Mouse (Mus musculus): ENCODE results near the gene Antxr2. TPM values are rescaled to one million over a fixed set of nuclear protein-coding genes. Genes with fewer than 3 reads are reported as not detected.

The Antxr2 gene
- polyA plus RNA-seq, 1 experiment from 2014 or later: 28.6 TPM

- peaks cover 8% of the 10 kb centered on the region for H3K36me3 ChIP-seq
- H3K4me2 ChIP-seq: no peak overlapping the region
- H3K9ac ChIP-seq: no peak overlapping the region
- no peaks in the 10 kb centered on the region for H3K27me3 ChIP-seq
- no peak overlapping the region for H3K27ac ChIP-seq
- no peak overlapping the region for H3K4me3 ChIP-seq
- no peaks in the 10 kb centered on the region for H3K9me3 ChIP-seq
- H3K4me1 ChIP-seq: no peaks in the 10 kb centered on the region
- ATAC-seq (ENCODE audit: insufficient number of reproducible peaks, low FRiP score, low TSS enrichment, low read depth): no peak
- WGBS: 94% methylated on average over 9 of the region's 9 CpGs
These were observed 47.5 kb downstream of the Antxr2 start for GRCm38 (mm10) chr5:97983375-97983774.

GRCm38 (mm10) chr5:97980472-97980871 is 50.4 kb downstream of the Antxr2 start:
- H3K9me3 ChIP-seq: no peaks in the 10 kb centered on the region
- H3K36me3 ChIP-seq: no peaks in the 10 kb centered on the region; the same call in 1 of the 2 replicates
- no peaks in the 10 kb centered on the region for H3K4me1 ChIP-seq
- no peak overlapping the region for H3K4me3 ChIP-seq
- no peak overlapping the region for H3K27ac ChIP-seq
- WGBS: 43% methylated on average over 14 of the region's 14 CpGs
- H3K9ac ChIP-seq: no peak overlapping the region
- no peaks in the 10 kb centered on the region for H3K27me3 ChIP-seq
- no peak for ATAC-seq (ENCODE audit: insufficient number of reproducible peaks, low FRiP score, low TSS enrichment, low read depth)
- no peak overlapping the region for H3K4me2 ChIP-seq

GRCm38 (mm10) chr5:97973293-97973692 is 57.5 kb downstream of the Antxr2 start:
- H3K4me1 ChIP-seq: no peaks in the 10 kb centered on the region
- H3K4me2 ChIP-seq: no peak overlapping the region
- H3K4me3 ChIP-seq: no peak overlapping the region
- no peak overlapping the region for H3K9ac ChIP-seq
- WGBS: 69% methylated on average over 1 of the region's 1 CpGs
- H3K27ac ChIP-seq: no peak overlapping the region
- no peak for ATAC-seq (ENCODE audit: insufficient number of reproducible peaks, low FRiP score, low TSS enrichment, low read depth)
- no peaks in the 10 kb centered on the region for H3K27me3 ChIP-seq
- no peaks in the 10 kb centered on the region for H3K9me3 ChIP-seq
- H3K36me3 ChIP-seq: no peaks in the 10 kb centered on the region; the same call in 1 of the 2 replicates

- Histone ChIP-seq H3K4me3 (no peak overlapping the region), H3K27me3 (no peaks in the 10 kb centered on the region), H3K4me2 (no peak overlapping the region), H3K4me1 (no peaks in the 10 kb centered on the region), H3K36me3 (no peaks in the 10 kb centered on the region; the same call in 1 of the 2 replicates), H3K9ac (no peak overlapping the region), H3K9me3 (no peaks in the 10 kb centered on the region), H3K27ac (no peak overlapping the region)
- no peak for ATAC-seq (ENCODE audit: insufficient number of reproducible peaks, low FRiP score, low TSS enrichment, low read depth)
- WGBS: 70% methylated on average over 4 of the region's 4 CpGs
These were observed 58.8 kb downstream of the Antxr2 start for GRCm38 (mm10) chr5:97972029-97972428.

- Histone ChIP-seq H3K9me3 (no peaks in the 10 kb centered on the region), H3K27me3 (no peaks in the 10 kb centered on the region), H3K4me3 (no peak overlapping the region), H3K4me1 (no peaks in the 10 kb centered on the region), H3K9ac (no peak overlapping the region), H3K36me3 (no peaks in the 10 kb centered on the region; the same call in 1 of the 2 replicates), H3K27ac (no peak overlapping the region), H3K4me2 (no peak overlapping the region)
- ATAC-seq (ENCODE audit: insufficient number of reproducible peaks, low FRiP score, low TSS enrichment, low read depth): no peak
- 58% methylated on average over 3 of the region's 3 CpGs for WGBS
These were observed 59.6 kb downstream of the Antxr2 start for GRCm38 (mm10) chr5:97971236-97971635.

GRCm38 (mm10) chr5:97967044-97967443 is 63.8 kb downstream of the Antxr2 start:
- no peak overlapping the region for H3K4me3 ChIP-seq
- peaks cover 16% of the 10 kb centered on the region; the same call in 1 of the 2 replicates for H3K36me3 ChIP-seq
- ATAC-seq (ENCODE audit: insufficient number of reproducible peaks, low FRiP score, low TSS enrichment, low read depth): no peak
- no peaks in the 10 kb centered on the region for H3K4me1 ChIP-seq
- no peaks in the 10 kb centered on the region for H3K27me3 ChIP-seq
- WGBS: 78% methylated on average over 5 of the region's 5 CpGs
- H3K9ac ChIP-seq: no peak overlapping the region
- no peaks in the 10 kb centered on the region for H3K9me3 ChIP-seq
- H3K27ac ChIP-seq: no peak overlapping the region
- H3K4me2 ChIP-seq: no peak overlapping the region

- H3K27me3 ChIP-seq: no peaks in the 10 kb centered on the region
- H3K9me3 ChIP-seq: no peaks in the 10 kb centered on the region
- peaks cover 18% of the 10 kb centered on the region; the same call in 1 of the 2 replicates for H3K36me3 ChIP-seq
- H3K27ac ChIP-seq: no peak overlapping the region
- no peak for ATAC-seq (ENCODE audit: insufficient number of reproducible peaks, low FRiP score, low TSS enrichment, low read depth)
- no peak overlapping the region for H3K4me2 ChIP-seq
- no peak overlapping the region for H3K4me3 ChIP-seq
- no peak overlapping the region for H3K9ac ChIP-seq
- H3K4me1 ChIP-seq: no peaks in the 10 kb centered on the region
These were observed 64.7 kb downstream of the Antxr2 start for GRCm38 (mm10) chr5:97966101-97966500.

- no peak overlapping the region for H3K4me2 ChIP-seq
- peaks cover 28% of the 10 kb centered on the region; the same call in 1 of the 2 replicates for H3K36me3 ChIP-seq
- H3K27ac ChIP-seq: no peak overlapping the region
- H3K4me1 ChIP-seq: no peaks in the 10 kb centered on the region
- no peak overlapping the region for H3K9ac ChIP-seq
- no peaks in the 10 kb centered on the region for H3K27me3 ChIP-seq
- 83% methylated on average over 2 of the region's 2 CpGs for WGBS
- H3K9me3 ChIP-seq: no peaks in the 10 kb centered on the region
- no peak overlapping the region for H3K4me3 ChIP-seq
- ATAC-seq (ENCODE audit: insufficient number of reproducible peaks, low FRiP score, low TSS enrichment, low read depth): no peak
These were observed 66.4 kb downstream of the Antxr2 start for GRCm38 (mm10) chr5:97964444-97964843.

GRCm38 (mm10) chr5:97962512-97962911 is 68.3 kb downstream of the Antxr2 start:
- Histone ChIP-seq H3K4me2 (no peak overlapping the region), H3K4me3 (no peak overlapping the region), H3K4me1 (no peaks in the 10 kb centered on the region), H3K36me3 (peaks cover 28% of the 10 kb centered on the region; the same call in 1 of the 2 replicates), H3K9ac (no peak overlapping the region), H3K9me3 (no peaks in the 10 kb centered on the region), H3K27me3 (no peaks in the 10 kb centered on the region), H3K27ac (no peak overlapping the region)
- no peak for ATAC-seq (ENCODE audit: insufficient number of reproducible peaks, low FRiP score, low TSS enrichment, low read depth)
- 91% methylated on average over 3 of the region's 3 CpGs for WGBS

GRCm38 (mm10) chr5:97961786-97962185 is 69.1 kb downstream of the Antxr2 start:
- ATAC-seq (ENCODE audit: insufficient number of reproducible peaks, low FRiP score, low TSS enrichment, low read depth): no peak
- Histone ChIP-seq H3K27ac (no peak overlapping the region), H3K27me3 (no peaks in the 10 kb centered on the region), H3K9me3 (no peaks in the 10 kb centered on the region), H3K9ac (no peak overlapping the region), H3K36me3 (peaks cover 28% of the 10 kb centered on the region; the same call in 1 of the 2 replicates), H3K4me3 (no peak overlapping the region), H3K4me2 (no peak overlapping the region), H3K4me1 (no peaks in the 10 kb centered on the region)
- WGBS: 84% methylated on average over 7 of the region's 7 CpGs

- peaks cover 5% of the 10 kb centered on the region; the same call in 1 of the 2 replicates for H3K4me1 ChIP-seq
- no peak overlapping the region for H3K4me3 ChIP-seq
- no peak overlapping the region for H3K9ac ChIP-seq
- 76% methylated on average over 2 of the region's 2 CpGs for WGBS
- no peaks in the 10 kb centered on the region for H3K9me3 ChIP-seq
- no peak for ATAC-seq (ENCODE audit: insufficient number of reproducible peaks, low FRiP score, low TSS enrichment, low read depth)
- H3K4me2 ChIP-seq: no peak overlapping the region
- H3K36me3 ChIP-seq: peaks cover 25% of the 10 kb centered on the region; the same call in 1 of the 2 replicates
- H3K27me3 ChIP-seq: no peaks in the 10 kb centered on the region
- no peak overlapping the region for H3K27ac ChIP-seq
These were observed 71.2 kb downstream of the Antxr2 start for GRCm38 (mm10) chr5:97959651-97960050.

GRCm38 (mm10) chr5:97959010-97959409 is 71.8 kb downstream of the Antxr2 start:
- no peaks in the 10 kb centered on the region for H3K27me3 ChIP-seq
- 70% methylated on average over 3 of the region's 3 CpGs for WGBS
- no peak overlapping the region for H3K9ac ChIP-seq
- no peak for ATAC-seq (ENCODE audit: insufficient number of reproducible peaks, low FRiP score, low TSS enrichment, low read depth)
- H3K27ac ChIP-seq: no peak overlapping the region
- peaks cover 6% of the 10 kb centered on the region; the same call in 1 of the 2 replicates for H3K4me1 ChIP-seq
- H3K4me2 ChIP-seq: no peak overlapping the region
- peaks cover 23% of the 10 kb centered on the region; the same call in 1 of the 2 replicates for H3K36me3 ChIP-seq
- H3K9me3 ChIP-seq: no peaks in the 10 kb centered on the region
- no peak overlapping the region for H3K4me3 ChIP-seq

- no peak overlapping the region for H3K4me3 ChIP-seq
- WGBS: 77% methylated on average over 5 of the region's 5 CpGs
- peaks cover 7% of the 10 kb centered on the region; the same call in 1 of the 2 replicates for H3K4me1 ChIP-seq
- ATAC-seq (ENCODE audit: insufficient number of reproducible peaks, low FRiP score, low TSS enrichment, low read depth): no peak
- H3K36me3 ChIP-seq: peaks cover 13% of the 10 kb centered on the region; the same call in 1 of the 2 replicates
- H3K9me3 ChIP-seq: no peaks in the 10 kb centered on the region
- H3K4me2 ChIP-seq: no peak overlapping the region
- no peaks in the 10 kb centered on the region for H3K27me3 ChIP-seq
- H3K27ac ChIP-seq: no peak overlapping the region
- H3K9ac ChIP-seq: no peak overlapping the region
These were observed 73.3 kb downstream of the Antxr2 start for GRCm38 (mm10) chr5:97957501-97957900.

Measured in limb, embryonic 15.5 days (tissue).